9 mouse cellular contexts compared by ENCODE assay signal in the genomic region with DNA sequence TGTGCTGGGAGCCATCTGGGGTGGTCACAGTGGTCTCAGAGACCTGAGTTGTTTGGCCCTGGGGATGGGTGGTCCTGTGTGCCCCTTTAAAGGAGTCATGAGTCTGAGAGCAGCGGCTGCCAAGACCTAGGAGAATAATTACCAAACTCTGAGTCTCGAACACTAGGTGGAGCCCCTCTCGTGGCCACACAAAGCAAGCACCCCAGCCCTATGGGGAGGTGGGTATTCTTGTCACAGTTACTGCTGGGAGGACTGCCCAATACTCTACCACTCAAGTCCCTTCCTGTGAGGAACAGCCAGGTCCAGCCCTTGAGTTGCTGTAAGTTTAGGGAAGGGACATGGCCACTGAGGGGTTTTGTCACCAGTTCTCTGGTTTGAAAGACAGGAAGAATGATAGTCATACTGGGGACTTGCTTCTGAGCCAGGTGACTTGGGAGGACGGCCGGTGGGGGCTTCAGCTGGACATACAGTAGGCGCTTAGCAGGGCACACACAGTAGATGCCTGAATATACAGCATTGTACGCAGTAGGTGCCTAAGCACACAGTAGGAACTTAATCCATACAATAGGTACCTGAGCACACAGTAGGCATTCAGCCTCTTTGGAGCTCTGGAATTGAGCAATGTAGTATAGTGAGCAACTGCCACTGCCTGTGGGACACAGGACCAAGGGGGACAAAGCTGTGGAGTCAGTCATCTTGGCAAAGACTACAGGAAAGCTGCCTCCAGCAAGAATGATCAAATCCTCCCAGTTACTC. TPM values are rescaled to one million over a fixed set of nuclear protein-coding genes. Genes with fewer than 3 reads are reported as not detected.
DNase-seq lines count a peak whose midpoint lies in the region; ATAC-seq lines count a peak whose summit lies in the region.
"Had no signal": no experiment of that assay in that cellular context is flagged by ENCODE, and none has a peak within 500 bp of the region (broad histone marks: within the 10 kb centered on the region; RNA-seq: fewer than 3 reads in every experiment).

No protein-coding gene starts in this region.

- no peaks in the 10 kb centered on the region for H3K27me3 ChIP-seq in kidney, embryonic 16.5 days (ENCODE audit: insufficient read depth, low read length)
- H3K27me3 ChIP-seq: liver, embryonic 13.5 days had no signal

- no peak overlapping the region for H3K9ac ChIP-seq in kidney, embryonic 16.5 days (replicated peaks; ENCODE audit: low read length)
- H3K9ac ChIP-seq: liver, embryonic 13.5 days had no signal

- no peak overlapping the region for H3K4me2 ChIP-seq in kidney, embryonic 16.5 days (replicated peaks; ENCODE audit: low read depth, low read length)
- H3K4me2 ChIP-seq: liver, embryonic 13.5 days had no signal

- WGBS in kidney, embryonic 16.5 days, result 50% methylated on average over 7 of the region's 7 CpGs

- no peak overlapping the region for H3K27ac ChIP-seq in kidney, embryonic 16.5 days (ENCODE audit: low read length)
- H3K27ac ChIP-seq: liver, embryonic 13.5 days had no signal

- peak; percentile 36 to 39 for DNase-seq in left cerebral cortex, adult 18-20 months (ENCODE audit: low spot score in 2 of 2)
- DNase-seq in left cerebral cortex, postnatal 36 days (ENCODE audit: low spot score in 2 of 2), result no peak
- DNase-seq in adrenal gland, postnatal 36 days, result peak; percentile 21 to 45
- DNase-seq in forelimb bud, embryonic 11.5 days (ENCODE audit: low read depth, low spot score), result peak; percentile 59
- DNase-seq in lung, postnatal 4 days, result peak; percentile 72 to 79
- DNase-seq in thymus, postnatal 4 days, result peak; percentile 51
- DNase-seq in testis, postnatal 10 days (ENCODE audit: low spot score), result no peak
- DNase-seq: liver, embryonic 13.5 days had no signal

- H3K9me3 ChIP-seq in kidney, embryonic 16.5 days (ENCODE audit: low read length), result no peaks in the 10 kb centered on the region
- H3K9me3 ChIP-seq: liver, embryonic 13.5 days had no signal

- peaks cover 5% of the 10 kb centered on the region for H3K4me1 ChIP-seq in kidney, embryonic 16.5 days (ENCODE audit: insufficient read depth, low read length)

- ATAC-seq in kidney, embryonic 16.5 days (ENCODE audit: low FRiP score, low TSS enrichment), result peak; percentile 36

- no peak overlapping the region for H3K4me3 ChIP-seq in kidney, embryonic 16.5 days (ENCODE audit: low read length)
- H3K4me3 ChIP-seq: liver, embryonic 13.5 days had no signal

- H3K36me3 ChIP-seq in kidney, embryonic 16.5 days (ENCODE audit: insufficient read depth, low read length), result no peaks in the 10 kb centered on the region
- H3K36me3 ChIP-seq: liver, embryonic 13.5 days had no signal

- intact Hi-C loops in left cerebral cortex, postnatal 36 days (cut with DNase I), result loop anchor here (2.0 kb wide), 1 partner anchor 55 kb away; no protein-coding TSS in a partner anchor

RNA-seq across cellular contexts. Expression of a gene that starts 25.9 kb away (rescaled TPM):
- 10 to 100 TPM; 26.8 to 28.0 TPM for total RNA-seq in left cerebral cortex, adult 18-20 months (2021)
- total RNA-seq in left cerebral cortex, postnatal 36 days (2021), result 10 to 100 TPM; 24.4 to 27.5 TPM
- total RNA-seq in adrenal gland, postnatal 36 days (2021), result 10 to 100 TPM; 25.9 to 28.5 TPM
- polyA plus RNA-seq in kidney, embryonic 16.5 days (2015; fragmentation: Nextera tagmentation; extraction: Ambion mirVana), result 48.5 and 50.8 TPM in 2 replicates

RNA-seq across cellular contexts. Expression of a gene that starts 26.1 kb away (rescaled TPM):
- total RNA-seq in left cerebral cortex, adult 18-20 months (2021), result 1 to 10 TPM; 4.2 to 6.5 TPM
- 1 to 10 TPM; 6.0 to 6.1 TPM for total RNA-seq in left cerebral cortex, postnatal 36 days (2021)
- 1 to 10 TPM; 7.6 to 8.4 TPM for total RNA-seq in adrenal gland, postnatal 36 days (2021)
- polyA plus RNA-seq in kidney, embryonic 16.5 days (2015; fragmentation: Nextera tagmentation; extraction: Ambion mirVana), result 186 and 192 TPM in 2 replicates

RNA-seq across cellular contexts. Expression of a gene that starts 31.7 kb away (rescaled TPM):
- 10 to 100 TPM; 26.1 to 28.3 TPM for total RNA-seq in left cerebral cortex, adult 18-20 months (2021)
- 10 to 100 TPM; 22.5 to 26.4 TPM for total RNA-seq in left cerebral cortex, postnatal 36 days (2021)
- total RNA-seq in adrenal gland, postnatal 36 days (2021), result 10 to 100 TPM; 44.8 to 47.8 TPM
- 227 and 228 TPM in 2 replicates for polyA plus RNA-seq in kidney, embryonic 16.5 days (2015; fragmentation: Nextera tagmentation; extraction: Ambion mirVana)

RNA-seq across cellular contexts. Expression of a gene that starts 37.4 kb away (rescaled TPM):
- total RNA-seq in left cerebral cortex, adult 18-20 months (2021), result 100 to 1,000 TPM; 104 to 116 TPM
- 100 to 1,000 TPM; 120 to 133 TPM for total RNA-seq in left cerebral cortex, postnatal 36 days (2021)
- total RNA-seq in adrenal gland, postnatal 36 days (2021), result 1 to 10 TPM; 2.4 to 3.8 TPM
- polyA plus RNA-seq in kidney, embryonic 16.5 days (2015; fragmentation: Nextera tagmentation; extraction: Ambion mirVana), result 19.1 and 21.9 TPM in 2 replicates

RNA-seq across cellular contexts. Expression of a gene that starts 54.4 kb away (rescaled TPM):
- total RNA-seq in left cerebral cortex, adult 18-20 months (2021), result 1 to 10 TPM in 1 of 2 experiments, under 1 TPM in 1; 0.67 to 1.1 TPM
- total RNA-seq in left cerebral cortex, postnatal 36 days (2021), result 1 to 10 TPM in 1 of 2 experiments, under 1 TPM in 1; 0.64 to 1.7 TPM
- under 1 TPM; 0.30 to 0.36 TPM for total RNA-seq in adrenal gland, postnatal 36 days (2021)
- polyA plus RNA-seq in kidney, embryonic 16.5 days (2015; fragmentation: Nextera tagmentation; extraction: Ambion mirVana), result 0.29 and 0.58 TPM in 2 replicates

Comparison
In these comparisons a context has a peak if more than half of its experiments do, and no peak if none do; other contexts are left out.
1. DNase-seq: peak in left cerebral cortex, adult 18-20 months (2 of 2), adrenal gland, postnatal 36 days (2 of 2), forelimb bud, embryonic 11.5 days (single experiment), lung, postnatal 4 days (2 of 2) and thymus, postnatal 4 days (single experiment); none in left cerebral cortex, postnatal 36 days (0 of 2) and testis, postnatal 10 days (single experiment).